ENCODE assay signal across 18 mouse cellular contexts in genomic region chr15:30369997-30370396, GRCm38 (mm10).
"Had no signal": no experiment of that assay in that cellular context is flagged by ENCODE, and none has a peak within 500 bp of the region (broad histone marks: within the 10 kb centered on the region; RNA-seq: fewer than 3 reads in every experiment).

No protein-coding gene starts in this region.

- H3K9me3 ChIP-seq: intestine, embryonic 15.5 days; limb, embryonic 12.5 days; limb, embryonic 15.5 days; neural tube, embryonic 12.5 days had no signal

- H3K36me3 ChIP-seq: intestine, embryonic 15.5 days; limb, embryonic 12.5 days; limb, embryonic 15.5 days; neural tube, embryonic 12.5 days had no signal

- H3K27ac ChIP-seq: intestine, embryonic 15.5 days; limb, embryonic 12.5 days; limb, embryonic 15.5 days; liver, embryonic 14.5 days; macrophage; neural tube, embryonic 12.5 days had no signal

- H3K9ac ChIP-seq: intestine, embryonic 15.5 days; limb, embryonic 12.5 days; limb, embryonic 15.5 days; liver, embryonic 14.5 days; liver, postnatal 0 days; lung, embryonic 14.5 days; neural tube, embryonic 12.5 days had no signal

- H3K27me3 ChIP-seq: intestine, embryonic 15.5 days; limb, embryonic 12.5 days; limb, embryonic 15.5 days; neural tube, embryonic 12.5 days had no signal

- ATAC-seq: intestine, embryonic 15.5 days; liver, postnatal 0 days; lung, postnatal 0 days had no signal

- H3K4me3 ChIP-seq: intestine, embryonic 15.5 days; limb, embryonic 12.5 days; limb, embryonic 15.5 days; myocyte; neural tube, embryonic 12.5 days had no signal

- H3K4me1 ChIP-seq: intestine, embryonic 15.5 days; limb, embryonic 12.5 days; limb, embryonic 15.5 days; neural tube, embryonic 12.5 days had no signal

- DNase-seq: kidney, adult 11 months; kidney, adult 8-10 months; kidney, postnatal 14 days; kidney, postnatal 4 days; left cerebral cortex, postnatal 4 days; liver, postnatal 0 days; lung, embryonic 14.5 days; thymus, adult 18-20 months; thymus, postnatal 4 days had no signal

- H3K4me2 ChIP-seq: intestine, embryonic 15.5 days; limb, embryonic 12.5 days; limb, embryonic 15.5 days; liver, embryonic 11.5 days; lung, embryonic 14.5 days; neural tube, embryonic 12.5 days had no signal
